Mouse (Mus musculus) gonadal fat pad, adult 2 months (tissue): Measurements from ENCODE around the gene Sh2b2. TPM values are rescaled to one million over a fixed set of nuclear protein-coding genes. Genes with fewer than 3 reads are reported as not detected.
"Not testable (repeated sequence)": the region's sequence is repeated elsewhere in the genome, so short reads cannot be mapped to it uniquely, and the experiment has no call there.

Experiments used
- DNase-seq: peaks from one replicate; pipeline ENCODE4 v3.0.0-alpha.2; 2012; ENCODE audit warnings: low read depth
- polyA plus RNA-seq: library from polyadenylated mRNA; depleted of rRNA; stranded (reverse); fragments of >200 nt; gene quantifications from 2 replicates; pipeline ENCODE4 v1.2.3, GENCODE M21; 2012

Gene Sh2b2
- polyA plus RNA-seq, 1 experiment, result 28.1 TPM

- no peak for DNase-seq
Measured at GRCm38 (mm10) chr5:136240381-136240780, 6.0 kb downstream of the Sh2b2 start.

DNA sequence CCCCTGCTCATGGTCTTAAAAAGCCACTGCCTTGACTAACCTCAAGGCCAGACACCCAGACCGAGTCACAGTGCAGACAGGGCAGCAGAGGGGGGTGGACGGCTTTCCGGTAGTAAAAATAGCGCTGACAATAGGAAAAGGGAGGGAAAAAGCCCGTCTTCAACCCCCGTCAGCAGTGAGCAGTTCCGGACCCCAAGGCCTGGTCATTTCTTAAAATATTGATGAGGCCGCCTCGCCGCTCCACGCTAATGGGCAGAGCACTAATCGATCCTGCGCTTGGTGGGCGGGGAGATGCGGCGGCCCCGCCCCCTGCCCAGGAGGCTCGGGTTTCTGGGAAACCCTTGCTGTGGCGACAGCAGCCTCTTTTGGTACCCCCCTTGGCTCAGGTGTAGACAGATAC lies 8.7 kb downstream of the Sh2b2 start:
- DNase-seq, result no peak

DNA sequence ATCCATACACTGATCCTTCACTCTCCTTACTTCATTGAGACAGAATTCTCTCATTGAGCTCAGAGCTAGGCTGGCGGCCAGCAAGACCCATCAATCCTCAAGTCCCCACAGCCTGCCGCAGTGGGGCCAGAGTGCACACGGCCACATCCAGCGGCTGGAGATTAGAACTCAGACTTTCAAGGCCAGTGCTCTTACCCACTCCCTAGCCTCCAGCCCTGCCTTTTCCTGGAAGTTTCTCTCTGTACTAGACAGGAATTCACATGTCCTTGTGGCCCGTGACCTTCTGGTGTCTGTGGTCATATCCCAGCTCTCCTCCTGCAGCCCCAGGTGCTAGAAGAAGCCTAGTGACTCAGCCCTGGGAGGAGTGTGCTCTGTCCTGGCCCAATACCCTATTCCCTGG lies 9.7 kb downstream of the Sh2b2 start:
- DNase-seq, result no peak

DNA sequence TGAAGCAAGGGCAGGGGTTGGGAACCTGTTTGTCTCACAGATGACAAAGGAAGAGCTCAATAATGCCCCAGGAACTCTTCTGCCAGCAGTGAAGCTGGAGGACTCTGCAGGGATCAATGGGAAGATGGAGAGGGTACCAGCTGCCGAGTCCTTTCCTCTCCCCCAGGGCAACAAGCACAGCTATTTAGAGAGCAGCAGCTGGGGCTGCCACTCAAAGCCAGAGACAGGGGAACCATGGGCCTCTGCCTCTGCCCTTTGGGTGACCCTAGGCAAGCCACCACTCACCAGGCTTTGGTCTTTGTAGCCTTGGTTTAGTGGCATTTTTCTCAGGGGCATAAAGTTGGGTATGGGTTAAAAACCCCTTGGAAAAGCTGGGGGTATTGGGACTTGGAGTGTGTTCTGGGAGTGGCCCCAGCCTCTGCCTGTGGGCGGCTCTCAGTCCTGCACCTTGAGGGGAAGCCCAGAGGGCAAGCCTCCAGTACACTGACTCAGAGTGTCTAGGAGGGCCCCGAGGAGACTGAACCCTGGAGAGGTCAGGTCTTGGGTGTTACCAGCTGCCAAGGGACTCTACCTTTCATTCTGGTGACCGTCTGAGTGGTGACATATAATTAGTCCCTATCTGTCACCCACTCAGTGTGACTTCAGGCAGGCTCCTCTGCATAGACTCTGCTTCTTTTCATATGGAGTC lies 15.9 kb downstream of the Sh2b2 start:
- no peak for DNase-seq

DNA sequence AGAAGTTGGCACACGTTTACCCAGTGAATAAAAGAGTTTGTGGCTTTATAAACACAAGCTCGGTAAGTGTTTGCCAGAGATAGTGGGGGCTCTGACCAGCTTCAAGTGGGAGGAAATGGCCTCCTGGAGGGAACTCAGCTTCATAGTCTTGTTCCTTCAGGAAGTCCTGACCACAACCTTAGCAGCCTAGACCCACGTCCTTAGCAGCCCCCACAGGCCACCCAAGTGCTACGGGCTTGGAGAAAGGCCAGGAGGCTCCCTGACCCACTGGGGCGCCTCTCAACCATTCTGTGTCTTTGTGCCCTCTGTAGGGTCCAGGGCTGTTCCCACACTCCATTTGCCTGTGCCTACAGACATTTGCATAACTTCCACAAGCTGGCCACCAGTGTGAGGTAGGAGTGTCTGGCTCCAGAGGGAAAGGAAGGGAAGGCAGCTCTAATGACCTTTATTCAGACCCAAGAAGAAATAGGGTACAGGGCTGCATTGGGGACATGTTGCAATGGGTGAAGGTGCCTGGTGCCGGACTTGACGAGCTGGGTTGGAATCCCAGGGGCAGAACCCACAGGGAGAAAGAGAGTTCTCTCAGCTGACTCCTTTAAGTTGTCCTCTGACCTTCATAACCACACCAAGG lies 20.0 kb downstream of the Sh2b2 start:
- no peak for DNase-seq

- DNase-seq, result no peak
Measured at GRCm38 (mm10) chr5:136218585-136218984, 27.8 kb downstream of the Sh2b2 start.

GRCm38 (mm10) chr5:136217932-136218381 lies 28.4 kb downstream of the Sh2b2 start:
- no peak for DNase-seq

DNA sequence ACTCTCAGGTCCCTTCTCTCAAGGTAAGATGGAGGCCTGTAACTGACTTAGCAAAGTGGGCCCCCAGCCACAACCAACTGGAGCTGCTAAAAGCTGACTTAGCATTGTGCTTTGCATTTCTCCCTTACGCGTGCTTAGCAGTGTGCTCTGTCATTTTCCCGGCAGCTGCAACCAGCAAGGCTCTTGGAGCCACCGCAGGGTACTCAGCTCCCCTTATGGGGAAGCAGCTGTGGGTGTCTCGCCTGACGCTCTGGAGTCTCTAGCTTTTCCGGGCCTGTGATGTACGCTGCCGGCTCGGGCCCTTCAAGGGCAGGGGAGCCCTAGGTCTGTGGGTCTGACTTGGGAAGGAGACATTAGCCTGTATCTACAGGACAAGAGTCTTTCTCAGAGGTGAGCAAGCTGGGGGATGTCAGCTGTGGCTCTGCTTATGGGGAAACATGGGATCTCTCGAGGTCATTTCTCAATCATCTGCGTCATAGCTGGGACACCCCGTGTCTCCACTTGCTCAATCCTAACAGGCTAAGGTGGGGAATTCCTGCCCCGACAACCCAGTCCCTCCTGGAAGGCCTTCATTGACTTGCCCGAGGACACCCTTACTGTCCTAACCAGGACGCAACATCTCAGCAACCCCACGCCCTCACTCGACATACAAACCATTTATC lies 29.2 kb downstream of the Sh2b2 start:
- no peak for DNase-seq

DNA sequence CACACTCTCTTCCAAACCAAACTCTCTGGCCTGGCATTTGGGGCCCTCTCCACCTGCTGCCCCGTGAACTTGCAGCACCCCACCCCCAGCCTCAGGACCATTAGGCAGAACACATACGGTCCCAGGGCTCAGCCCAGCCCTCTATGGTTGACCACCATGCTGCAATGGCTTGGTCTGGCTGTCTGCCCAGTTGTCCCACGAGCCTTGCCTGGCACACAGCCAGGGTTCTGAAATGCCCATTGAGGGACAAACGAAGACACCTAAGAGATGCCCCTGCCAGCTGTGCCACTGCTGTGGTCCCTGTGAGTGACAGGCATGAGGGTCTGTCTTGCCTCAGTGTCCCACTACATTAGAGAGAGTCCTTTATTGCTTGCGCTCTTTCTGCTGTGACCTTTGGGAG lies 30.4 kb downstream of the Sh2b2 start:
- no peak for DNase-seq

GRCm38 (mm10) chr5:136215211-136215610 lies 31.1 kb downstream of the Sh2b2 start:
- no peak for DNase-seq

DNA sequence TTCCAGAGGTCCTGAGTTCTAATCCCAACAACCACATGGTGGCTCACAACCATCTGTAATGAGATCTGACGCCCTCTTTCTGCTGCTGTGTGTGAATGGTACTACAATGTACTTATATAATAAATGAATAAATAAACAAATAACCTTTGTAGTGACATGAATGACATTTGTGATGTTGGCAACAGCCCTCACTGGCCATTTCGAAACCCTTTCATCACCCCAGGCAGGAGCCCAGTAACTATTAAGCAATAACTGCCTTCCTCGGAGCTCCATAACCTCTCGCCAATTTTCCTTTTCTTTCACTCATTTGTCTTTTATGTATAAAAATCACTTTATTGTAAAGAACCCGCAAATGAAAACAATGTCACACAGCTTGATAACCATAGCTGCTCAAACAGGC lies 32.6 kb downstream of the Sh2b2 start:
- DNase-seq, result no peak

- no peak for DNase-seq
Measured at GRCm38 (mm10) chr5:136212716-136213115, 33.6 kb downstream of the Sh2b2 start.

DNA sequence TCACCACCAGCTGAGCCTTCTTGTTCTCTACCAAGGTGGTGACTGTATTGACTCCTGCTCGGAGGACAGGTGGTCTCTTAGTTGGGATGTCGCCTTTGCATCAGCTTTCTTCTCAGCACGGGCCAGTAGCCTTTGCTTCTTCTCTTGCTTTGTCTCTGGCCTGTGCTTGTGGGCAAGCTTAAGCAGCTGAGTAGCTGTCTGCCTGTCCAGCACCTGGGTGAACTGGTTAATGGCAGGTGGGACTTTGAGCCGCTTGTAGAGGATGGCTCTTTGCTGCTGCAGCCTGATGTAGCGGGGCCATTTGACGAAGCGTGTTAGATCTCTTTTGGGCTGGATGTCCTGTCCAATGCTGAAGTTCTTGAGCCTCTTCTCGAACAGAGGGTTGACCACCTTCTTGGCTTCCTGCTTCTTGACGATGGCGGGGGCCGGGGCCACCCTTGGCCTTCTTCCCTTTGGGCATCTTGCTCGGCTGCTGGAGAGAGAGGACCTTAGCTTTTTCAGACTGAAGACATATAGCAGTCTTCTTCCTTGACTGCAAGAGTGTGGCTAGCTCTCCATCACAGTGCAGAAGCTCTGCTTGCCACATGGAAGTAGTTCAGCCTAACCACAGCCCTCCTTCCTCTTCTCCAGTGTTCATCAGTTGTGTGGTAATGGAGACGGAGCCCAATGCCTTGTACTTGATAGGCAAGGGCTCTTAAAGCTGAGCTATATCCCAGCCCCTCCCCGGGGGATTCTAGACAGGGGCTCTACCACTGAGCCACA lies 34.8 kb downstream of the Sh2b2 start:
- not testable (repeated sequence) for DNase-seq

- DNase-seq, result no peak
Measured at GRCm38 (mm10) chr5:136210549-136210948, 35.8 kb downstream of the Sh2b2 start.

GRCm38 (mm10) chr5:136201832-136202231 lies 44.5 kb downstream of the Sh2b2 start:
- no peak for DNase-seq

- no peak for DNase-seq
Measured at GRCm38 (mm10) chr5:136199526-136199925, 46.8 kb downstream of the Sh2b2 start.

DNA sequence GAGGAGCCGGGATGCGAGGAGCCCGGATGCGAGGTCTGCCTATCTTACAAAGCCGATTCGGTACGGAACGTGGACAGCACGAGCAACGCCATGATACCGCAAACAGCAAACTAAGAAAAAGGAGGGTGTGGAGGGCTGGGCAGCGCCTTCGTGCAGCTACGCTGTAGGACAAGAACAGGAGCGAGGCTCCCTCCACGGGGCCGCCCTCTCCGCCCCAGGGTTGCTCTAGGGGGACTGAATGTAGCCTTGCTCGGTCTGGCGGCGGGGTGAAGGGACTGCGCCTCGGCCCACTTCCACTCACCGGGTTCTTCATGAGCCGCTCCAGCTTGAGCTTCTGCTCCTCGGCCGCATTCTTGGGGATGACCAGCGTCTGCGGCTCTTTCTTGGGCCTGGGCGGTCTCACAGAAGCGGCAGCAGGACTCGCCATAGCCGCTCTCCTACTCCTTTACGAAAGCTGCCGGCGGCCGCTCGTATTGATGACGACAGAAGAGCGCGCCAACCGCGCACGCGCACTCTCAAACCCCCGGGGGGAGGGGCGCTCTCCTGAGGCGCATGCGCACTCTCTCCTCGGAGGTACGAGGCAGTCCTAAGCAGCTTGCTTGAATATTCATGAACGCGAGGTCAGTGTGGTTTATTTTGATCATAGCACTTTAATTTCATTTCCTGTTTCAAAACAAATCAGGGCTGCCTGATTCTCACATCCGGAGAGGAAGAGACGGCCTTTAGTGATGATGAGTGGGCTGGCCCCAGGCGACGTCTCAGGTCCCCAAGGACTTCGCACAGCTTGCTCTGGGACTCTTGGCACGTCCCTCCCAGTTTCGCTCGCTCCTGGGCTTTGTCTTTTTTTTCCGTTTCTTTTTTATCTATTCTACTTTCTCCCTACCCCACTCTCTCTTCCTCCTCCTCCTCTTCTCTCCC lies 47.6 kb downstream of the Sh2b2 start, which contains the start of gene Prkrip1:
TSS of gene Prkrip1 (minus strand) at position 490 of the 918 bp plus-strand sequence.
- no peak for DNase-seq

DNA sequence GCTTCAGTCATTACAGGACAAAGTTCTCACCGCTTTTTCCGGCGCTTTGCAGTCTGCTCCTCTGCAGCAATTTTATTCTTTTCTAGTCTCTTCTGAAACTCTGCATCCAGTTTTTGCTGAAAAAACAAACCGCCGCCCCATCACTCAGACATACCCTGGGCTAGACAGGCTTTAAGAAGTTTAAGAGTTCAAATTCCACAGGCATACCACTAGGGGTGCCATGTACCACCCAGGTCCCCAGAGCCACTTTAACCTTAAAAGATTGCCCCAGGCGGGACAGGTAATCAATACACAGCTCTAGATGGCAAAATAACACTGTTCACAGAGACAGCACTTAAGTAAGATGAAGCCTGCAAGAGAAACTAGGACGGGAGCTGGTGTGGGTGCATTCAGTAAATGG lies 54.5 kb downstream of the Sh2b2 start:
- DNase-seq, result no peak

DNA sequence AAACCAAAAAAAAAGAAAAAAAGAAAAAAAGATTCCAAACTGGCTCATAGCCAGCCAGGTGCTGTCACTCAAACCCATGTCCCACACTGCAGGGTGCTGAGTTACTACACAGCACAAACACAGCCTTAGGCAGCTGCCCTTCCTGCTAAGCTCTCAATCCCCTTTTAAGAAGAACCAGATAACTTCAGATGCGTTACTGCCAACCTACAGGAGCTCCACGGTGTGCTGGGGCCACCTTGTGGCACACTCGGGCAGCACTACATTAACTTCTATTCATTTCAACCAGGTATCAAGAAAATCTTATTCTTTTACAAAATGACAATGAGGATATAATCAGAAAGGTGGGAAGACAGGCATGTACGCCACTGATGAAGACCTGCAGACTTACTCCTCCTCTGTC lies 59.6 kb downstream of the Sh2b2 start:
- DNase-seq, result no peak

- DNase-seq, result no peak
Measured at GRCm38 (mm10) chr5:136183766-136184165, 62.6 kb downstream of the Sh2b2 start.

- DNase-seq, result no peak
Measured at GRCm38 (mm10) chr5:136182830-136183229, 63.5 kb downstream of the Sh2b2 start.
